Mouse (Mus musculus): Measurements from ENCODE around the gene Rasal3.
A peak's percentile ranks its signal among the peaks of the same experiment; 100 is the strongest.

The Rasal3 gene

DNA sequence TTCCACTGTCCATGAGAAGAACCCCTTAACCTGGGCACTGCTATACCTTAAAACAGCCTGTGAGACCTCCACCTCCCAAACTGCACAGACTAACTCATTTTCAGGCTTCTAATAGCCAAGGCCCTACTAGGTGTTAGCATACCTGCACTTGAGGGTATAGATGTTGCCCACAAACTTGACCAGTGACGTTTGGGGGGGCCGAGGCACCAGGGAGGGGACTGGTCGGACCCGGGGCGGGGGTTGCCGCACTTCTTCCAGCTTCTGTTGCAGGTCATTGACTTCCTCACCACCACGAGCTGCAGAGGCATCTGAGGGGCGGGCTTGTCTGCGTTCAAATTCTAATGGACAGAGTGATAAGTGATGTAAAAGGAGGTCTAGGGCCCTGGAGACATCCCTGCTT, 47.1 kb downstream of the Rasal3 start:
- no peak for DNase-seq (ENCODE audit: low read depth, low spot score)

GRCm38 (mm10) chr17:32355031-32355430, 48.4 kb downstream of the Rasal3 start:
- DNase-seq (ENCODE audit: low read depth, low spot score) = no peak

DNA sequence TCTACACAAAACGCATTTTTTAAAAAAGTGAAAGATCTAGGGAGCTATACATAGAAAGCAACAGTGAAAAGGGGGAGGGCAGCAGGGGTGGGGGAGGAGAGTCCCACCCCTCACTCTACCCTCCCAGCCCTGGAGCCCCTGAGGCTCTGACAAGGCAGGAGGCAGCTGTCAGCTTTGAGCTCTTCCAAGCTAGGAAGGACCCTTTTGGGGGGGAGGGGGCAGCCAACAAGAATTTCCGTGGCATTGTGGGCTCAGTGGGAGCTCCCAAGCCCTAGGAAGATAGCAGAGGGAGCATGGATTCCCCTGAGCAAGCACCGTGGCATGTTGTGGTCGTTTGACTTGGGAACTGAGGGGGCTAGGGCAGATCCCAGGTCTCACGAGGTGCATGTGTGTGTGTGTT, 49.2 kb downstream of the Rasal3 start:
- DNase-seq (ENCODE audit: low read depth, low spot score) = no peak

- no peak for DNase-seq (ENCODE audit: low read depth, low spot score)
Measured at GRCm38 (mm10) chr17:32353696-32354095, 49.7 kb downstream of the Rasal3 start.

GRCm38 (mm10) chr17:32351726-32352125, 51.7 kb downstream of the Rasal3 start:
- DNase-seq (ENCODE audit: low read depth, low spot score) = no peak

GRCm38 (mm10) chr17:32351269-32351668, 52.1 kb downstream of the Rasal3 start:
- no peak for DNase-seq (ENCODE audit: low read depth, low spot score)

GRCm38 (mm10) chr17:32350382-32350983, 52.9 kb downstream of the Rasal3 start, which contains the start of gene Akap8l:
Akap8l (minus strand) TSS chr17:32350607.
- peak; percentile 99 for DNase-seq (ENCODE audit: low read depth, low spot score)

GRCm38 (mm10) chr17:32349851-32350381, 53.5 kb downstream of the Rasal3 start:
- no peak for DNase-seq (ENCODE audit: low read depth, low spot score)

GRCm38 (mm10) chr17:32349037-32349732, 54.2 kb downstream of the Rasal3 start:
- peak; percentile 78 for DNase-seq (ENCODE audit: low read depth, low spot score)

DNA sequence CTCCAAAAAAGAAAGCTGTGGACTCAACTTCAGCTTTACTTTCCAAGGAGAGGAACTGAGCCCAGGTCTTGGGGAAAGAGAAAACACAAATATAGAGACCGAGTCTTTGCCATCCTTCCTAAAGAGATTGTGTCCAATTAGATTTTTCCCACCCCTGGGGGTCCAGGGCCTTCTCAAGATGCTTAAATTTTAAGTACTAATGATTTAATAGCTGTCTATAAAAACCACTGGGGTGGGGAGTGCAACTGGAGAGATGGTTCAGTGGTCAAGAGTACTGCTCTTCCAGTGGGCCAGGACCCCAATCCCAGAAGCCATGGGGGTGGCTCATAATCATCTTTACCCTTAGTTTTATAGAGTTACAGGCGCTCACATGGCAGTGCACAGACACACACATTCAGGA, 55.0 kb downstream of the Rasal3 start:
- DNase-seq (ENCODE audit: low read depth, low spot score) = no peak

GRCm38 (mm10) chr17:32341102-32341501, 62.3 kb downstream of the Rasal3 start:
- no peak for DNase-seq (ENCODE audit: low read depth, low spot score)

Data from A20 (cell line).